Mouse (Mus musculus) v-Abl transformed pro-B cells (cell line): Measurements from ENCODE around the gene Abcg5.

Source experiments
- in situ Hi-C, 2 experiments: fragments of 400-800 bp; cut with MboI; formaldehyde crosslinking; loops; one replicate each; pipeline ENCODE4 v1.15.1; 2025; ENCODE audit not compliant: unreplicated experiment in 2 of 2

Gene Abcg5

DNA sequence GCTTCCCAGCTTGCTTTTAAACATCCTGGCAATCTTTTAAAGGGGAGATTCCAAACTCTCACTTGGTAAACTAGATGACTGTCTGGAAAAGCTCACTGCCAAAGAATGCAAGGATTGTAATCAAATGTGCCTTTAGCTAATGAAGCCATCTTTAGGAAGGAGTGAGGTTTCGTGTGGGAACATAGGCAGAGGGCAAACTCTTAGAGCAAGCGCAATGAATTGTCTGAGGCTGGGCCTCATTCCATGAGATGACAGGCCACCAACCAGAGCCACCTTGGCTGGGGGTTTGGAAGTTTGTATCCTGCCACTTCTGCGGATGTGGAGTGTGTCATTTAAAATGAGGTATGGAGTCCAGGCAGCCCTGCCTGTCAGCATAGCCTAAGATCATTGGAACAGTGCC, 62.7 kb downstream of the Abcg5 start:
- in situ Hi-C loops: no loop called here

DNA sequence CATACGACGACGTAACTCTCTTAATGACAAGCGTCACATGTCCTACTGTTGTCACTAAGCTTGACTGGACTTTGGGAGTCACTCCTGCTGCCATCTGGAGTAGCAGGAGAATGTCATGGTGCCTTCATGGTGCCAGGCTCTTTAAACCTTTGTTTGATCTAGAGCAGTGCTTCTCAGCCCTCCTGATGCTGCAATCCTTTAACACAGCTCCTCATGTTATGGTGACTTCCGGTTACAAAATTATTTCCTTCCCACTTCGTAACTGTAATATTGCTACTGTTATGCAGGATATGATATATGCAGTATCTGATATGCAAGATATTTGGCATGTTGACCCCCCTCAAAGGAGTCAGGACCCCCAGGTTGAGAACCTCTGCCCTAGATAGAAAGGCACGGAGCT, 63.7 kb downstream of the Abcg5 start:
- in situ Hi-C loops: no loop called here

GRCm38 (mm10) chr17:84617953-84618352, 64.9 kb downstream of the Abcg5 start:
- in situ Hi-C loops: no loop called here

DNA sequence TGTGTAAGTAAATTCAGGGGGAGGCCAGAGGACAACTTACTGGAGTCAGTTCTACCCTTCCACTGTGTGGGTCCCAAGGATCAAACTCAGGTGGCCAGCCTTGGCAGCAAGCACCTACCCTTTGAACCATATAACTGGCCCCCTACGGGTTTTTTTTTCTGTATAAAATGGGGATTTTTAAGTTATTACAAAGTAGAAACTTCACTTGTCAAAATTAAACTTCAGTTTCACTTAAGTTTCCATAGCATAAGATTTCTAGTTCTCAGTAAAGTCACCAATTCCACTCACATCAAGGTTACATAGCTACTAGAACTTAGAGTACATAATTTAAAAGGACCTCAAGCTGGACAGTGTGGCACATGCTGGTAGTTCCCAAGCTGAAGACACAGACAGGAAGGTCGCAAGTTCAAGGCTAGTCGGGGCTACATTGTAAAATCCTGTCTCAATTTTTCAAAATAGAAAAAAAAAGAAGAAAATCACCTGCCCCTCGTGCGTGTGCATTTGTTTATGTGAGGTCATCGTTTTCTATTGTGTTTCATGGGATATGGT, 66.2 kb downstream of the Abcg5 start:
- in situ Hi-C loops: no loop called here

DNA sequence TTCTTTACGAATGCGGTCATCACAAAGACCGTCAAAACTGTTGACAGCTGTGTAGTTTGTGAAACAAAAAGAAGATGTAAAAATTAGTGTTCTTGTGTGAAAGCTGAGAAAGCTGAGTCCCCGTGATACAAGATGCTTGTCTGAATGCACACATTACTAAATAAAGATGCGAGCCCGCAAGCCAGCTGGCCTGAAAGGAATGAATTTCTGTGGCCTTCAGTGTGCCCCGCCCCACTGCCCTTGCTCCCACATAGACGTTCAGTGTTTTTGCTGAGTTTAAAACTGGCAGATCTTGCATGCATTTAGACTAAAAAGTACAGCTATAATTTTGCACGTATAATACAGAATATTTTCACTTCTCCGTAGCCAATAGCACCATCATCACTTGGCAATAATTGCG, 67.0 kb downstream of the Abcg5 start:
- in situ Hi-C loops: no loop called here

DNA sequence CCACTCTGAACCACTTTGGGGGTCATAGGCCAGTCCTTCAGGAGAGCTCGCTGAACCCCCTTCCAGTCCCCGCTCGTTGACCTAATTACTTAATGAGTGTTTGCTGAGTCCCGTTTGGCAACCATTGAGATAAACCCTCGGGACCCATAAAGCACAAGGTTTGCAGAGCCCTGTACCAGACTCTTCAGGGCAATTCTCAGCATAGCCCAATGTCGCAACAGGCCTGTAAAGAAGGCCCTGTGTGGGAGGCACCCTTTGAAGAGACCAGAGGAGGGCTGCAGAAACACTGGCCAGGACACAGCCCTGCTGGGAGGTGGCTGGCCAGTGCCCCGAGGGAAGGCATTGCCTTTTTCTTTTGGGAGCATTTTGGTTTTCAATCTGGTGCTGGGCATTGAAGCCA, 70.8 kb downstream of the Abcg5 start:
- in situ Hi-C loops: no loop called here

DNA sequence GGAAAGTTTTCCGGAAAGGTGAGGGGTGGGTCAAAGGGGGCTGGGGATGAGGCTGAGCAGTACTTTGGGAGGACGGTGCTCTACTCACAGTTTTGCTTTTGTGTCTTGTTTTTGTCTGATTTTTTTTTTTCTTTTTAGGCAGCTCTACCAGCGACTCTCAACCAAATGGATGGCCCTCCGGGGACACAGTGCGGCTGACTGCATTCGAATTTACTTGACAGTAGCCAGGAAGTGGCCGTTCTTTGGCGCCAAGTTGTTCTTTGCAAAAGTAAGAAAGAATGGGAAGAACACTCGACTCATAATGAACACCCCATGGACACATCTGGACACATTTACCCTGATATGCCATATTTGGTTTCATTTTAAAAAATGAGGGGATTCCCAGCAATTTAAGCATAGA, 71.3 kb downstream of the Abcg5 start:
- in situ Hi-C loops: no loop called here

DNA sequence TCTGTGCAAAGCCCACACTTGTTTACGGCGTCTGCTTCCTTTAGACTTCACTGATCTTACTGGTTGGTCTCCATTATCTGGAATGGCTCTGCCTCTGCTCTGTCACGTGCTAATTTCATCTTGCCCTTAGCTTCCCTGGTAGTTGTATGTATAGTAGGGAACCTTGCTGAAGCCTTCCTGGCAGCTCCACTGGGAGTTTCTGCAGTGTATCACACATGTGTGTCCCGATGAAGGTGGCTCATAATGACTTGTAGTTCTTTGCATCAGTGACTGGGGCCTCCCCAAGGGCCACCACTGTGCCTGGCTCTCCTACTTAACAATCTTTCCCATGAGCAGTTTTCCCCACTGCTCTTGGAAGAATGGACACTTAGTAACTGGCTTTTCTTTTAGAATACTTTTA, 74.2 kb downstream of the Abcg5 start:
- in situ Hi-C loops: no loop called here
